Mouse (Mus musculus): ENCODE data around the gene Fgfbp1.
A peak's percentile ranks its signal among the peaks of the same experiment; 100 is the strongest.

The Fgfbp1 gene

DNA sequence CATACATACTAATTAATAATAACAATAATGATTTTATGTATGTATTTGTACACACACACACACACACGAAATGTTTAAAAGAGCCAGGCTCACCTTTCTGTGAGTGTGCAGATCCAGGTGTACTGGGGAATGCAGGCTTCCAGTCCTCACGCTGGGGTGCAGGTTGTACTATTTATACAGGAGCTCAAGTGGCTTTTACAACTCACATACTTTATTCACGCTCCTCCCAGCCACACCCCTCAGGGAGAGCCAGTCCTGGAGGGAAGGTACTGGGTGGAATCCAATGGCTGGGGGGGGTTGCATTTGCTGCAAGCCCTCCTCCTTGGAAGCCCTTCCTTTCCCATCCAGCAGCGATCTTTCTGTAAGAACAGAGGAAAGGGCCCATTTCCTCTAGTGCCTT lies at the start of gene Fgfbp1:
Fgfbp1 (minus strand) TSS at position 160 of the 400 bp plus-strand sequence.
- no peak for DNase-seq (ENCODE audit: low read depth, low spot score)

DNA sequence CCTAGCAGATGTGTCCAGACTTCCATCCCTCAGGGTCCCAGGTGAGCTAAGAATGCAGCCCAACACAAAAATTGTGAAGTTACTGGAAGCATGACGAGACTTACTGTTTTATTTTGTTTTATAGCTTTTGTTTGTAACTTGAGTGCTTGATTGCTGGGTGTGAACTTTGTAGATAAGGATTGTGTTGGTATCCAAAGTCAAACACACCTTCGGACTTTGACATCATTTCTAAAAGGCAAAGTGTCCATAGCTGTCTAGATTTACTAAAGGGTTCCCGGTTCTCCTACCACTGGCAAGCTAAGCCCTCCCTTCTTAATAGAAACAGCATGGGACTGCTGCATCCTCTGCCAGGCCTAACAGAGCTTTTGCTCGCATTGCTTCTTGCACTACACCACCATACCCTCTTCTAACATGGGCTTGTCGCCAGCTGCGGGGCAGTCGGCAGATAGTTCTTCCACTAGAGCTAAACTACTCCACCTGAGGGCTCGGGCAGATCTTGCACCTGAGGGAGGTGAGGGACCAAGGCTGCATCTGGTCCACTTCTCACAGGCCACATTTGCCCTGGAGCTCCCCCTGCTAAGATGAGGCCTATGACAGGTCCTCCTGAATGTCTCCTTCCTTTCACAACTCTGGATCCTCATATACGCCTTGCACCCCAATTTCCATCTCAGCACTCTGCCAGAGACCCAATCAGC lies 16.9 kb upstream of the Fgfbp1 start:
- no peak for DNase-seq (ENCODE audit: low read depth, low spot score)

- no peak for DNase-seq (ENCODE audit: low read depth, low spot score)
Observed at GRCm38 (mm10) chr5:43997626-43998025, 16.0 kb upstream of the Fgfbp1 start.

DNA sequence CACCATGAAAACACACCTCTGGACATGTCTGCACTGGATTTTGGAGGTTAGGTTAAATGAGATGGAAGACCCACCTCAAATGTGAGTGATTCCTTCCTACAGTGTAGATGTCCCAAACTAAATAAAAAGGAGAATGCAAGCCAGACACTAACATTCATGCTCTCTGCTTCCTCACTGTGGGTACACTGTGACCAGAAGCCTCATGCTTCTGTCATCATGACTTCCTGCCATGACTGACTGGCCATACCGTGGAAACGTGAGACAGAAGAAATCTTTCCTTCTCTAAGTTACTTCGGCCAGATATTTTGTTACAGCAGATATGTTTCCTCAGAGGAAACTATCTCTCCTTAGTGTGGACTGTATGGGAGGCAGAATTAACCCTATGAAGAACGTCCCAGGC lies 14.6 kb upstream of the Fgfbp1 start:
- DNase-seq (ENCODE audit: low read depth, low spot score) = no peak

- DNase-seq (ENCODE audit: low read depth, low spot score) = no peak
Observed at GRCm38 (mm10) chr5:43994981-43995380, 13.4 kb upstream of the Fgfbp1 start.

DNA sequence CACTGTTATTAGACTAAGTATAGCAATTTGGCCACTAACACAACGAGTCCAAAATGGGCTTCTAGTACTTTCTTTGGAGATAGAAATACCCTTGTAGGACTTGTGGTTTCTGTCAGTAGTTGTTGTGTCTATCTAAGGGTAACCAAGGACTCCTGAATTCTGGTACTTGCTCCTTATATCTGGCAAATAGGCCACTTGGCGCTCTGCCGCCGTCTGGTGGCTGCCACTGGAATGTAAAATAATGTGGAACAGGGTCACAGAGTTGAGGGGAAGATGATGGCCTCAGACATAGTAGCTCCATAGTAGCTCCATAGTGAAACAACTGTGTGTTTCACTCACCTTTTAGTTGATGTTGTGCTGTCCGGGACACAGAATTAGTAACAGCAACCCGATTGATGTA lies 8.7 kb upstream of the Fgfbp1 start:
- DNase-seq (ENCODE audit: low read depth, low spot score) = peak; percentile 74

DNA sequence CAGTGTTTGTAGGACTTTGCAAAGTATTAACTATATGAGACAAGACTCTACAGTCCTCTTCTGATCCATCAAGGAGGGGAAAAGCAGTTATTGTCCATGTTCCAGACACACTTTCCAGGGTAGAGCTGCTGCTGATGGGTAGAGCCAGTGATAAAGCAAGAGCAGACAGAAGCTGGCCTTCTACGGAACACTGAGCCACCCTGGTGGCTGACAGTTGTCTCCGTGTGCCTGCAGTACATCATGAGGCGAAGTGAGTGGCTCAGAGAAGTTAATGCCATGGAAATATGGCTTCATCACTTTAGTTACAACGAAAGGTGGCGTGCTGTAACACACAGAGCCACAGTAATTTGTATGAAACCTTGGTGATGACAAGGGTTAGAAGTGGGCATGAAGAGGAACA lies 7.4 kb upstream of the Fgfbp1 start:
- peak; percentile 18 for DNase-seq (ENCODE audit: low read depth, low spot score)

DNA sequence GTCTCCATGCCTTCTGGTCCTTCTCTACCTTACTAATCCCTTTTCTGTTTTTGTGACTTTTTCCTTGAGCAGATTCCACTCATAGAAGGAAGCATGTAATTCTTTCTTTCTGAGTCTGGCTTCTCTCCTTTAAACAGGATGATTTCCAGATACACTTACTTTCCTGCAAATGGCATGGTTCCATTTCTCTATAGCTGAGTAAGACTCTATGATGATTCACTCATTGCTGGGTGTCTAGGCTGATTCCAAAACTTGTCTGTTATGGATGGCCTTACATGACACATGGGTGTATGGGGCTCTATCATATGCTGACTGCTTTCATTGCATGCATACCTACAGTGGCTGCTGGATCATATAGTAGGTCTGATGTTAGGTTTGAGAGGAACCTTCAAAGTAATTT lies 4.6 kb upstream of the Fgfbp1 start:
- no peak for DNase-seq (ENCODE audit: low read depth, low spot score)

GRCm38 (mm10) chr5:43982896-43983295 lies 1.3 kb upstream of the Fgfbp1 start:
- no peak for DNase-seq (ENCODE audit: low read depth, low spot score)

DNA sequence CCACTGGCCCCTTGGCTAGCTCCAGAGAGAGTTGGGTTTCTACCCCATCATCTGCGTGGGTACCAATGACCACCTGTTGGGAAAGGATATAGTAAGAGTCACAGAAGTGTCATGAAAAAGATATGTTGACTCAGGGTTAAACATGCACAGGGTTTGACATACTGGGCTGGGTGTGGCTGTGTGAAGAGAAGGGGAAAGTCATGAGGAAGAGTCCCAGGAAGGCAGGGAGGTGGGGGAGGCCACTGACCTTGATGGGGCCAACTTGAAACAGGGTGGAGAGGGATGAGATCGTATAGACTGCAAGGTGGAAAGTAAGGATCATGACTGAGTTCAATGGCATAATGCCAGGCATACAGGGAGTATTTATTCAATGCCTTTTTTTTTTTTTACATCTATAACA lies 1.2 kb downstream of the Fgfbp1 start:
- DNase-seq (ENCODE audit: low read depth, low spot score) = no peak

GRCm38 (mm10) chr5:43976821-43977561 lies 4.6 kb downstream of the Fgfbp1 start:
- no peak for DNase-seq (ENCODE audit: low read depth, low spot score)

GRCm38 (mm10) chr5:43974166-43974565 lies 7.4 kb downstream of the Fgfbp1 start:
- no peak for DNase-seq (ENCODE audit: low read depth, low spot score)

GRCm38 (mm10) chr5:43971156-43971555 lies 10.4 kb downstream of the Fgfbp1 start:
- no peak for DNase-seq (ENCODE audit: low read depth, low spot score)

- no peak for DNase-seq (ENCODE audit: low read depth, low spot score)
Observed at GRCm38 (mm10) chr5:43970532-43970931, 11.0 kb downstream of the Fgfbp1 start.

DNA sequence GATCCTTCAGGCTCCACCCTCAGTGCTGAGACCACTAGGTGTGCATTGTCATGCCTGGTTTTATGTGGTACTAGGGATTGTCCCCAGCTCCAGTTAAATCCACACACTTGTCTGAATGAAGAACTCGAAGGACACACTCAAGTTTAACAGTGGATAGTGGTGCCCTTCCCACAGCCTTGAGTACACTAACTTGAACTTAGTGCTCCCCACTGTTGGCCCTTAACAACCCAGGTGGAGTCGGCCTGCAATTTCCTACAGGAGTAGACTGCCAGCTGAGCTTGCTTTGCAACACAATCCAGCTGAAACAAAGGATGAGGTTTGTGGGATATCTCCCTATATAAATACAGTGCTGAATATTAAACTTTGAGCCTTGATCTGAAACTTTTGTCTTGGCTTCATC lies 12.9 kb downstream of the Fgfbp1 start:
- DNase-seq (ENCODE audit: low read depth, low spot score) = no peak

- no peak for DNase-seq (ENCODE audit: low read depth, low spot score)
Observed at GRCm38 (mm10) chr5:43961056-43961455, 20.5 kb downstream of the Fgfbp1 start.

- DNase-seq (ENCODE audit: low read depth, low spot score) = no peak
Observed at GRCm38 (mm10) chr5:43959884-43960440, 21.6 kb downstream of the Fgfbp1 start.

GRCm38 (mm10) chr5:43953241-43953640 lies 28.3 kb downstream of the Fgfbp1 start:
- DNase-seq (ENCODE audit: low read depth, low spot score) = no peak

DNA sequence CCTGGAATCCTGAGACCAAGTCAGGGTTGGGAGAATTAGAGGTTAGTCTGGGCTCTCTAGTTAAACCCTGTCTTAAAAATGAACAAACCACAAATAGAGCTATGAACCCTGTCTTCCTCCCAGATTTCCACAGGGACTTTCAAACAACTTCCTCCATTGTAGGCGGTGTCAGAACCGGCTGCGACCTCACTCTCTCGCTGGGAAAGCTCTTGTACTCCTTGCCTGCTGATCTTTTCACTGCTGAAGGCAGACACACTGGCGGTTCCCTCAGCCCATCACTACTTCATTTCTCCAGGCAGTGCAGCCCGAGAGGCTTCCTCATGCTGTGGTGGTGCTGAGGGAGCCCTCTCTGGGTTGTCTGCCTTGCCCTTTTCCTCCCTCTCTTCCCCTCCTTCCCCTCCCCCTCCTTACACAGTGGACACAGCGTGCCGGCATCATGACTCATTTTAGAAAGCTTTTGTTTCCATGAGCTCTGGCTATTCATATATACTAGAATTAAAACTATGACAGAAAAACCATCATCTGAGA lies 32.8 kb downstream of the Fgfbp1 start:
- peak; percentile 40 for DNase-seq (ENCODE audit: low read depth, low spot score)

- DNase-seq (ENCODE audit: low read depth, low spot score) = peak; percentile 81
Observed at GRCm38 (mm10) chr5:43948111-43948743, 33.4 kb downstream of the Fgfbp1 start.

DNA sequence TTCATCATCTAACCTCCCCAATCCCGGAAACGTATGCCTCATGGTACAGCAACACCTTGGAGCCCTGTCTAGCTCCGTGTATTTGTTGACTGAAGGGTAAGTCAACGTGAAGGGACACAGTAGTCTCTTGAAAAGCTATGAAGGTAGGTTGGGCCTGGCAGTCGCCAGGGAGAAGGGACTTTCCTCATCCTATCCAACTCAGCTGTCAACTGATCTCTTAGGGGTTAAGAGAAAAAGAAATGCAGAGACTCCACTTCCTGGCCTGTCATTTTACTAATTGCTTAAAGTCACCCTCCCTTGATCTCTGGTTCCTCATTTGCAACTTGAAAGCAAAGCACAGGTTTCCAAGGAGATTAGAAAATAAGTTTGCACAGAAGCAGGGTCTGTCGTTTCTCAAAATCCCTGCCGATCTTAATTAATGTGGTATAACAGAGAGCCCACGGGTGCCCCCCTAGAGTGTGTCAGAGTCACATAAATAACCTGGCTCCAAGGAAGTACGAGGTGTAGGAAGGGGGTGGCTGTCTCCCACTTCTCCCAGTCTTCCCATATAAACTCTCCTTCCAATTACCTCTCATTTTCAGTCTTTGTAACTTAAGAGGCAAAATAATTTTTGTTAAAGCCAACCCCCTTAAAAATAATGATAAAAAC lies 34.1 kb downstream of the Fgfbp1 start:
- peak; percentile 26 for DNase-seq (ENCODE audit: low read depth, low spot score)

- no peak for DNase-seq (ENCODE audit: low read depth, low spot score)
Observed at GRCm38 (mm10) chr5:43933269-43933668, 48.3 kb downstream of the Fgfbp1 start.
